Mouse (Mus musculus): ENCODE results near the gene Macrod2. TPM values are rescaled to one million over a fixed set of nuclear protein-coding genes. Genes with fewer than 3 reads are reported as not detected.

The Macrod2 gene
- polyA plus RNA-seq, 1 experiment from 2014 or later = 32.9 TPM

GRCm38 (mm10) chr2:142222137-142222921 is 1827.2 kb downstream of the Macrod2 start:
- 67% methylated on average over 8 of the region's 8 CpGs for WGBS
- no peak overlapping the region for H3K27ac ChIP-seq (ENCODE audit: low read length)
- no peak overlapping the region for H3K9ac ChIP-seq (ENCODE audit: low read depth, low read length)
- H3K4me1 ChIP-seq (ENCODE audit: control insufficient read depth, insufficient read depth, low read length) = no peaks in the 10 kb centered on the region
- H3K9me3 ChIP-seq (ENCODE audit: control insufficient read depth, low read length) = no peaks in the 10 kb centered on the region
- ATAC-seq = no peak
- H3K36me3 ChIP-seq (ENCODE audit: control insufficient read depth, insufficient read depth, low read length) = no peaks in the 10 kb centered on the region
- no peak overlapping the region for H3K4me2 ChIP-seq (ENCODE audit: low read depth, low read length)
- no peak overlapping the region for H3K4me3 ChIP-seq (ENCODE audit: low read length)
- no peaks in the 10 kb centered on the region for H3K27me3 ChIP-seq (replicated peaks; ENCODE audit: control insufficient read depth, insufficient read depth, low read length)

DNA sequence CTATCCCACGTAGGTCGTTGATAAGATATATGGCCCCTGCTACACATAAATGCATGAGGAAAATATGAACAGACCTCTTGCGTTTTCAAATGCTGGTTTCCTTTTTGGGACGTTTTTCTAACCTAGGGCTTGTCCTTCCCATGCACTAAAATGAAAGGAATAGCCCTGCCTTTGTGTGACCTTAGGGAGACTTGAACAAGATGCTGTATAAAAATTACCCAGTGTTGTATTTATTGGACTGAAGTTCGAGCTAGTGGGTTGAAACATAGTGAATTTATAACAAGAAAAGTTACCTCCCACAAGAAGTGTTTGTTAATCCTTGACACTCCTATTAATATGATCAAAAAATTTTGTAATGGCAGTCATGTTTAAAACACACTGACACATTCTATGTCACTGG is 1827.8 kb downstream of the Macrod2 start:
- H3K9ac ChIP-seq (ENCODE audit: low read depth, low read length) = no peak overlapping the region
- no peaks in the 10 kb centered on the region for H3K36me3 ChIP-seq (ENCODE audit: control insufficient read depth, insufficient read depth, low read length)
- H3K27ac ChIP-seq (ENCODE audit: low read length) = no peak overlapping the region
- H3K4me3 ChIP-seq (ENCODE audit: low read length) = no peak overlapping the region
- H3K9me3 ChIP-seq (ENCODE audit: control insufficient read depth, low read length) = no peaks in the 10 kb centered on the region
- H3K4me2 ChIP-seq (ENCODE audit: low read depth, low read length) = no peak overlapping the region
- no peaks in the 10 kb centered on the region for H3K4me1 ChIP-seq (ENCODE audit: control insufficient read depth, insufficient read depth, low read length)
- WGBS = 49% methylated on average over 5 of the region's 5 CpGs
- no peak for ATAC-seq
- H3K27me3 ChIP-seq (replicated peaks; ENCODE audit: control insufficient read depth, insufficient read depth, low read length) = no peaks in the 10 kb centered on the region

- WGBS = 56% methylated on average over 4 of the region's 4 CpGs
- no peak for ATAC-seq
Measured at GRCm38 (mm10) chr2:142230985-142231549, 1836.0 kb downstream of the Macrod2 start.

DNA sequence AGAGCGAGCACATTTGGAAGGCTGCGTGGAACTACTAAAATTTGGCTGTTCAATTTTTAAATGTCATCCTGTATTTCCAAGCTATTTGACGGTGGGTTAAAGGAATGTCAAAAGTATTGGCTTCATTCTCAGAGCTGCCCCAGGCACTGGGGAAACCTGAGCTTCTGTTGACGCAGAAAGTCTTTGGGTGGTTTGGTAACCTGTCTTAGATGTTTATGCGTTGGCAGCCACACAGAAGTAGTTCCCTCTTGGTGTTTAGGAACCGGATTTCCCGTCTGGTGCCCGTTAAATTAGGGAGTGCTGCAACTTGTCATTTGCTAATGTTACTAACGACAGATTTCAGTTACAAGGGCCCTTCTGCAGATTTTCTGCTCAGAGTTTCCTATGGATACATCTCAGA is 1837.7 kb downstream of the Macrod2 start:
- no peak for ATAC-seq
- Histone ChIP-seq H3K9ac (ENCODE audit: low read depth, low read length) (no peak overlapping the region), H3K9me3 (ENCODE audit: control insufficient read depth, low read length) (no peaks in the 10 kb centered on the region), H3K4me3 (ENCODE audit: low read length) (no peak overlapping the region), H3K36me3 (ENCODE audit: control insufficient read depth, insufficient read depth, low read length) (no peaks in the 10 kb centered on the region), H3K4me1 (ENCODE audit: control insufficient read depth, insufficient read depth, low read length) (no peaks in the 10 kb centered on the region), H3K27ac (ENCODE audit: low read length) (no peak overlapping the region), H3K4me2 (ENCODE audit: low read depth, low read length) (no peak overlapping the region), H3K27me3 (replicated peaks; ENCODE audit: control insufficient read depth, insufficient read depth, low read length) (no peaks in the 10 kb centered on the region)
- 52% methylated on average over 9 of the region's 9 CpGs for WGBS

More at GRCm38 (mm10) chr2:142230985-142231549, 1836.0 kb downstream of the Macrod2 start:
- Histone ChIP-seq H3K4me2 (ENCODE audit: low read depth, low read length) (no peak overlapping the region), H3K4me3 (ENCODE audit: low read length) (no peak overlapping the region), H3K27me3 (replicated peaks; ENCODE audit: control insufficient read depth, insufficient read depth, low read length) (no peaks in the 10 kb centered on the region), H3K36me3 (ENCODE audit: control insufficient read depth, insufficient read depth, low read length) (no peaks in the 10 kb centered on the region), H3K9me3 (ENCODE audit: control insufficient read depth, low read length) (no peaks in the 10 kb centered on the region), H3K4me1 (ENCODE audit: control insufficient read depth, insufficient read depth, low read length) (no peaks in the 10 kb centered on the region), H3K27ac (ENCODE audit: low read length) (no peak overlapping the region), H3K9ac (ENCODE audit: low read depth, low read length) (no peak overlapping the region)

DNA sequence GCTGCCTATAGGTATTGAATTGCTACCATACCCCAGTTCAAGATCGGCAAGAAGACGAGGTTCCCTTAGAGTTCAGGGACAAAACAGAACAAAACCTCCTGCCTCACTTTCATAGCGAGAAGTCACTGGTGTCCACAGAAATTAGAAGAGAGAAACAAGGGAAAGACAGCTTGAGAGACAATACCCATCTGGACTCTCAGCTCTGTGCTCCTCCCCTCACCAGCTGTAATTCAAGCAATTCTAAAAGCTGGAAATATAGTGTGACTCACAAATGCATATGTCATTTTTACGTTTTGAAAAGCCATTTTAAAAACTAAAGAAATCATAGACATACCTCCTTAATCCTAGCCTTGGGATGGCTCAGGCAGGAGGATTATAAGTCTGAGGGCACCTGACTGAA is 1848.4 kb downstream of the Macrod2 start:
- no peak for ATAC-seq
- no peak overlapping the region for H3K9ac ChIP-seq (ENCODE audit: low read depth, low read length)

GRCm38 (mm10) chr2:142250383-142250782 is 1855.3 kb downstream of the Macrod2 start:
- H3K9me3 ChIP-seq (ENCODE audit: control insufficient read depth, low read length) = no peaks in the 10 kb centered on the region
- H3K9ac ChIP-seq (ENCODE audit: low read depth, low read length) = no peak overlapping the region
- 40% methylated on average over 4 of the region's 4 CpGs for WGBS
- no peak overlapping the region for H3K4me2 ChIP-seq (ENCODE audit: low read depth, low read length)
- H3K36me3 ChIP-seq (ENCODE audit: control insufficient read depth, insufficient read depth, low read length) = no peaks in the 10 kb centered on the region
- no peak for ATAC-seq
- H3K4me3 ChIP-seq (ENCODE audit: low read length) = no peak overlapping the region
- H3K4me1 ChIP-seq (ENCODE audit: control insufficient read depth, insufficient read depth, low read length) = no peaks in the 10 kb centered on the region
- H3K27ac ChIP-seq (ENCODE audit: low read length) = no peak overlapping the region
- no peaks in the 10 kb centered on the region for H3K27me3 ChIP-seq (replicated peaks; ENCODE audit: control insufficient read depth, insufficient read depth, low read length)

More for the DNA sequence above, 1848.4 kb downstream of the Macrod2 start:
- no peaks in the 10 kb centered on the region for H3K9me3 ChIP-seq (ENCODE audit: control insufficient read depth, low read length)
- no peaks in the 10 kb centered on the region for H3K4me1 ChIP-seq (ENCODE audit: control insufficient read depth, insufficient read depth, low read length)
- no peaks in the 10 kb centered on the region for H3K27me3 ChIP-seq (replicated peaks; ENCODE audit: control insufficient read depth, insufficient read depth, low read length)
- H3K4me3 ChIP-seq (ENCODE audit: low read length) = no peak overlapping the region
- no peak overlapping the region for H3K27ac ChIP-seq (ENCODE audit: low read length)
- H3K36me3 ChIP-seq (ENCODE audit: control insufficient read depth, insufficient read depth, low read length) = no peaks in the 10 kb centered on the region
- 77% methylated on average over 4 of the region's 4 CpGs for WGBS
- H3K4me2 ChIP-seq (ENCODE audit: low read depth, low read length) = no peak overlapping the region

- Histone ChIP-seq H3K4me1 (ENCODE audit: control insufficient read depth, insufficient read depth, low read length) (no peaks in the 10 kb centered on the region), H3K4me2 (ENCODE audit: low read depth, low read length) (no peak overlapping the region), H3K36me3 (ENCODE audit: control insufficient read depth, insufficient read depth, low read length) (no peaks in the 10 kb centered on the region), H3K9ac (ENCODE audit: low read depth, low read length) (no peak overlapping the region), H3K4me3 (ENCODE audit: low read length) (no peak overlapping the region), H3K27ac (ENCODE audit: low read length) (no peak overlapping the region), H3K27me3 (replicated peaks; ENCODE audit: control insufficient read depth, insufficient read depth, low read length) (no peaks in the 10 kb centered on the region), H3K9me3 (ENCODE audit: control insufficient read depth, low read length) (no peaks in the 10 kb centered on the region)
- 77% methylated on average over 2 of the region's 2 CpGs for WGBS
- ATAC-seq = no peak
Measured at GRCm38 (mm10) chr2:142251518-142251917, 1856.4 kb downstream of the Macrod2 start.

DNA sequence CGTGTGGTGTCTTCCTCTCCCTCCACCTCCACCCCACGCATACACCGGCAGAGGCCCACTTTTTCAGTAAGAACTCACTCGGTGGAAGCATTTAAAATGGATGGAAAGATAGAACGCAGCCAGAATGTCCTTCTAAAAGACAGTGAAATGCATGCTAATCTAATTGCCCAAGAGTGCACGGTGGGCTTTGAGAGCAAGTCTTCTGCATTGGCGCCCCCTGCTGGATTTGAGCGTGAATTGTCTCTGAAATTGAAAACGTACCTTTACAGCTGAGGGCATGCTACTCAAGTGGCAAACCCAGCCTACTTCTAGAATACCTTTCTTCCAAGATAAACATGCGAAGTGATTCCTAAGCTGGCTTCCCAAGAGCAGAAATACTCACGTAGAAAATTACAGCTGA is 1858.8 kb downstream of the Macrod2 start:
- no peak overlapping the region for H3K4me2 ChIP-seq (ENCODE audit: low read depth, low read length)
- no peak overlapping the region for H3K9ac ChIP-seq (ENCODE audit: low read depth, low read length)
- no peak overlapping the region for H3K4me3 ChIP-seq (ENCODE audit: low read length)
- no peaks in the 10 kb centered on the region for H3K27me3 ChIP-seq (replicated peaks; ENCODE audit: control insufficient read depth, insufficient read depth, low read length)
- H3K9me3 ChIP-seq (ENCODE audit: control insufficient read depth, low read length) = no peaks in the 10 kb centered on the region
- no peaks in the 10 kb centered on the region for H3K36me3 ChIP-seq (ENCODE audit: control insufficient read depth, insufficient read depth, low read length)
- no peak overlapping the region for H3K27ac ChIP-seq (ENCODE audit: low read length)
- 15% methylated on average over 11 of the region's 11 CpGs for WGBS
- no peaks in the 10 kb centered on the region for H3K4me1 ChIP-seq (ENCODE audit: control insufficient read depth, insufficient read depth, low read length)
- peak; percentile 81 for ATAC-seq

DNA sequence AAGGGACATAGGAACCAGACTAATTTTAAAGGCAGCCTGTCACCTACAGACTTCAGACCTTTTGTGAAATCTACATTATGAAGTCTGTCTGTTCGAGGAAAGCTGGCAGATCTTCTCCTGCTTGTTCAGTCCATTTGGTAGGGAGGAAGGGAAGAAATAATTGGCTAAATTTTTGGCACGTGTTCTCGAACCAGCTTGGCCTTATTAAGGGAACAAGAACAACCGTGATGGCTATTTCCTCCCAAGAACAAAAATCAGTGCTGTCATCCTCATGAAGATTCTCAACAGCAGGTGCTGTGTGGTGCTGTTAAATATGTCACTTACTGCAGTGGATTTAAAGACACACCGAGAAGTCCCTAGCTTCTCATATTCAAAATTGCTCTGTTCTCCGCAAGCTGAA is 1859.5 kb downstream of the Macrod2 start:
- WGBS = 85% methylated on average over 6 of the region's 6 CpGs
- Histone ChIP-seq H3K27ac (ENCODE audit: low read length) (no peak overlapping the region), H3K36me3 (ENCODE audit: control insufficient read depth, insufficient read depth, low read length) (no peaks in the 10 kb centered on the region), H3K4me1 (ENCODE audit: control insufficient read depth, insufficient read depth, low read length) (no peaks in the 10 kb centered on the region), H3K9me3 (ENCODE audit: control insufficient read depth, low read length) (no peaks in the 10 kb centered on the region), H3K27me3 (replicated peaks; ENCODE audit: control insufficient read depth, insufficient read depth, low read length) (no peaks in the 10 kb centered on the region), H3K4me3 (ENCODE audit: low read length) (no peak overlapping the region), H3K4me2 (ENCODE audit: low read depth, low read length) (no peak overlapping the region), H3K9ac (ENCODE audit: low read depth, low read length) (no peak overlapping the region)
- ATAC-seq = no peak

Measured in intestine, embryonic 16.5 days (tissue).